Mouse (Mus musculus): ENCODE results near the gene Hba-x. TPM values are rescaled to one million over a fixed set of nuclear protein-coding genes. Genes with fewer than 3 reads are reported as not detected.
"Not testable (repeated sequence)": the region's sequence is repeated elsewhere in the genome, so short reads cannot be mapped to it uniquely, and the experiment has no call there.

Gene Hba-x
- total RNA-seq, 2 experiments from 2014 or later = not detected

- DNase-seq; intact Hi-C loops (cut with DNase I): not testable (repeated sequence)
These were observed 8.4 kb downstream of the Hba-x start for GRCm38 (mm10) chr11:32284582-32284981.

- intact Hi-C loops (cut with DNase I) = no loop called here
- DNase-seq = no peak
These were observed 9.0 kb downstream of the Hba-x start for GRCm38 (mm10) chr11:32285031-32285775.

GRCm38 (mm10) chr11:32285887-32286286, 9.7 kb downstream of the Hba-x start:
- DNase-seq; intact Hi-C loops (cut with DNase I): not testable (repeated sequence)

GRCm38 (mm10) chr11:32286695-32287492, 10.7 kb downstream of the Hba-x start, which contains the start of gene Hbq1b:
Hbq1b (plus strand) TSS chr11:32286965.
- intact Hi-C loops (cut with DNase I) = not testable (repeated sequence)
- peak; percentile 84 for DNase-seq

GRCm38 (mm10) chr11:32287493-32287825, 11.3 kb downstream of the Hba-x start:
- no peak for DNase-seq
- intact Hi-C loops (cut with DNase I) = no loop called here

- intact Hi-C loops (cut with DNase I); DNase-seq: not testable (repeated sequence)
These were observed 16.6 kb downstream of the Hba-x start for GRCm38 (mm10) chr11:32292819-32293218.

- DNase-seq; intact Hi-C loops (cut with DNase I): not testable (repeated sequence)
These were observed 17.3 kb downstream of the Hba-x start for GRCm38 (mm10) chr11:32293479-32293878.

- intact Hi-C loops (cut with DNase I) = not testable (repeated sequence)
These were observed 20.0 kb downstream of the Hba-x start, which contains the start of gene Hba-a2 for GRCm38 (mm10) chr11:32296203-32296602. Hba-a2 (plus strand) TSS chr11:32296489.

GRCm38 (mm10) chr11:32297417-32297816, 21.2 kb downstream of the Hba-x start:
- DNase-seq = not testable (repeated sequence)

More at GRCm38 (mm10) chr11:32296203-32296602, 20.0 kb downstream of the Hba-x start, which contains the start of gene Hba-a2:
- DNase-seq = not testable (repeated sequence)

GRCm38 (mm10) chr11:32297866-32298531, 21.8 kb downstream of the Hba-x start:
- intact Hi-C loops (cut with DNase I) = no loop called here
- no peak for DNase-seq

More at GRCm38 (mm10) chr11:32297417-32297816, 21.2 kb downstream of the Hba-x start:
- intact Hi-C loops (cut with DNase I) = not testable (repeated sequence)

- intact Hi-C loops (cut with DNase I) = no loop called here
- no peak for DNase-seq
These were observed 22.3 kb downstream of the Hba-x start for GRCm38 (mm10) chr11:32298532-32298918.

GRCm38 (mm10) chr11:32299865-32300264, 23.7 kb downstream of the Hba-x start, which contains the start of gene Hbq1a:
Hbq1a (plus strand) TSS chr11:32300069.
- DNase-seq = peak; percentile 71
- intact Hi-C loops (cut with DNase I) = not testable (repeated sequence)

- intact Hi-C loops (cut with DNase I) = no loop called here
- DNase-seq = no peak
These were observed 24.4 kb downstream of the Hba-x start for GRCm38 (mm10) chr11:32300279-32301267.

GRCm38 (mm10) chr11:32301506-32301905, 25.3 kb downstream of the Hba-x start:
- DNase-seq = no peak
- intact Hi-C loops (cut with DNase I) = no loop called here

GRCm38 (mm10) chr11:32302824-32303419, 26.7 kb downstream of the Hba-x start:
- DNase-seq = no peak

GRCm38 (mm10) chr11:32303455-32303854, 27.3 kb downstream of the Hba-x start:
- no peak for DNase-seq
- intact Hi-C loops (cut with DNase I) = no loop called here

More at GRCm38 (mm10) chr11:32302824-32303419, 26.7 kb downstream of the Hba-x start:
- intact Hi-C loops (cut with DNase I) = no loop called here

GRCm38 (mm10) chr11:32307006-32307405, 30.8 kb downstream of the Hba-x start:
- intact Hi-C loops (cut with DNase I) = no loop called here

GRCm38 (mm10) chr11:32309446-32309845, 33.2 kb downstream of the Hba-x start:
- intact Hi-C loops (cut with DNase I) = no loop called here
- DNase-seq = no peak

More at GRCm38 (mm10) chr11:32307006-32307405, 30.8 kb downstream of the Hba-x start:
- no peak for DNase-seq

- intact Hi-C loops (cut with DNase I) = no loop called here
- DNase-seq = no peak
These were observed 33.7 kb downstream of the Hba-x start for GRCm38 (mm10) chr11:32309928-32310327.

All from left cerebral cortex, postnatal 4 days (tissue).